8 mouse cellular contexts compared by ENCODE assay signal in the genomic region with DNA sequence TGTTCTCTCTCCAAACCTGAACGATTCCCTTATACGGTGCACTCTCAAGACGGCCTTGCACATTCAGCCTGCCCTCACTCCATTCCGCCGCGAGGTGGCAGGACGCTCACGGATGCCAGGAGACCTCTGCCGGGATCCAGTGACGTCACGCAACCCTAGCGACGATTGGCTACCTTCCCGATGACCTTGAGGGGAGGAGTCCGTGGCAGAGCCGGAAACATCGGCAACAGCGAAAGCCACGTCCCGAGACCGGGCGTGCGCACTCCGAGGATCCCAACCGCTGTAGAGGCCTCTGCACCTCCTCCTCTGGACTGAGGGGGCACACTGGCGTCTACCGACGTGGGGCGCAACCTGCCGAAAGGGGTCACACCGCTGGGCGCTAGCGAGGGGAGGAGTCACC. TPM values are rescaled to one million over a fixed set of nuclear protein-coding genes. Genes with fewer than 3 reads are reported as not detected.
DNase-seq lines count a peak whose midpoint lies in the region; ATAC-seq lines count a peak whose summit lies in the region.

No protein-coding gene starts in this region.

- H3K9ac ChIP-seq in hindbrain, embryonic 14.5 days, result peak overlapping the region; percentile 98

- no peaks in the 10 kb centered on the region for H3K27me3 ChIP-seq in hindbrain, embryonic 14.5 days (ENCODE audit: control insufficient read depth, insufficient read depth, low read length)

- WGBS in hindbrain, embryonic 14.5 days, result under 1% methylated on average over 33 of the region's 33 CpGs

- H3K4me2 ChIP-seq in hindbrain, embryonic 14.5 days (replicated peaks), result peak overlapping the region; percentile 96

- ATAC-seq in hindbrain, embryonic 14.5 days (ENCODE audit: low FRiP score), result peak; percentile 95

- peak overlapping the region; percentile 97 for H3K4me3 ChIP-seq in hindbrain, embryonic 14.5 days (replicated peaks; ENCODE audit: low read length)

- peak overlapping the region; percentile 98 for H3K27ac ChIP-seq in hindbrain, embryonic 14.5 days

- peaks cover 12% of the 10 kb centered on the region for H3K4me1 ChIP-seq in hindbrain, embryonic 14.5 days (replicated peaks; ENCODE audit: control insufficient read depth, insufficient read depth, low read length)

- peaks cover 22% of the 10 kb centered on the region for H3K36me3 ChIP-seq in hindbrain, embryonic 14.5 days (replicated peaks; ENCODE audit: control insufficient read depth, insufficient read depth)

- H3K9me3 ChIP-seq in hindbrain, embryonic 14.5 days (ENCODE audit: control insufficient read depth, low read length), result no peaks in the 10 kb centered on the region

- DNase-seq in R1 (ENCODE audit: low read depth, low spot score), result peak; percentile 99
- DNase-seq in cerebellum, postnatal 25 days, result peak; percentile 99
- peak; percentile 98 to 100 for DNase-seq in frontal cortex, postnatal 25 days (ENCODE audit: low spot score in 2 of 2)
- DNase-seq in hindbrain, embryonic 14.5 days (ENCODE audit: low spot score), result peak; percentile 100
- peak; percentile 99 for DNase-seq in layer of hippocampus, postnatal 36 days
- DNase-seq in lung, postnatal 36 days, result peak; percentile 99
- DNase-seq in retina, postnatal 1 day, result peak; percentile 99
- DNase-seq in urinary bladder, adult 18-20 months (ENCODE audit: low spot score in 2 of 2), result peak; percentile 95 to 99

RNA-seq across cellular contexts. Expression of a gene that starts 0.3 kb away (rescaled TPM):
- 21.8 and 22.6 TPM in 2 replicates for polyA plus RNA-seq in hindbrain, embryonic 14.5 days (2014; fragmentation: Nextera tagmentation; extraction: Ambion mirVana)
- 10 to 100 TPM; 76.2 to 76.3 TPM for total RNA-seq in layer of hippocampus, postnatal 36 days (2021)

RNA-seq across cellular contexts. Expression of a gene that starts 12.4 kb away (rescaled TPM):
- 6.4 and 7.5 TPM in 2 replicates for polyA plus RNA-seq in hindbrain, embryonic 14.5 days (2014; fragmentation: Nextera tagmentation; extraction: Ambion mirVana)
- not detected for total RNA-seq in layer of hippocampus, postnatal 36 days (2021)

RNA-seq across cellular contexts. Expression of a gene that starts 13.1 kb away (rescaled TPM):
- 1.6 and 2.2 TPM in 2 replicates for polyA plus RNA-seq in hindbrain, embryonic 14.5 days (2014; fragmentation: Nextera tagmentation; extraction: Ambion mirVana)
- total RNA-seq in layer of hippocampus, postnatal 36 days (2021), result 1 to 10 TPM in 1 of 2 experiments, under 1 TPM in 1; 0.72 to 2.6 TPM

RNA-seq across cellular contexts. Expression of a gene that starts 41.5 kb away (rescaled TPM):
- not detected in 2 replicates for polyA plus RNA-seq in hindbrain, embryonic 14.5 days (2014; fragmentation: Nextera tagmentation; extraction: Ambion mirVana)
- not detected for total RNA-seq in layer of hippocampus, postnatal 36 days (2021)

RNA-seq across cellular contexts. Expression of a gene that starts 50.7 kb away (rescaled TPM):
- polyA plus RNA-seq in hindbrain, embryonic 14.5 days (2014; fragmentation: Nextera tagmentation; extraction: Ambion mirVana), result 80.3 and 92.0 TPM in 2 replicates
- 10 to 100 TPM; 25.0 to 26.0 TPM for total RNA-seq in layer of hippocampus, postnatal 36 days (2021)

Comparison
In these comparisons a context has a peak if more than half of its experiments do, and no peak if none do; other contexts are left out.
1. Peak in every context shown above with its lines: DNase-seq, ATAC-seq, H3K4me3 ChIP-seq and H3K27ac ChIP-seq.